In the genomic region with DNA sequence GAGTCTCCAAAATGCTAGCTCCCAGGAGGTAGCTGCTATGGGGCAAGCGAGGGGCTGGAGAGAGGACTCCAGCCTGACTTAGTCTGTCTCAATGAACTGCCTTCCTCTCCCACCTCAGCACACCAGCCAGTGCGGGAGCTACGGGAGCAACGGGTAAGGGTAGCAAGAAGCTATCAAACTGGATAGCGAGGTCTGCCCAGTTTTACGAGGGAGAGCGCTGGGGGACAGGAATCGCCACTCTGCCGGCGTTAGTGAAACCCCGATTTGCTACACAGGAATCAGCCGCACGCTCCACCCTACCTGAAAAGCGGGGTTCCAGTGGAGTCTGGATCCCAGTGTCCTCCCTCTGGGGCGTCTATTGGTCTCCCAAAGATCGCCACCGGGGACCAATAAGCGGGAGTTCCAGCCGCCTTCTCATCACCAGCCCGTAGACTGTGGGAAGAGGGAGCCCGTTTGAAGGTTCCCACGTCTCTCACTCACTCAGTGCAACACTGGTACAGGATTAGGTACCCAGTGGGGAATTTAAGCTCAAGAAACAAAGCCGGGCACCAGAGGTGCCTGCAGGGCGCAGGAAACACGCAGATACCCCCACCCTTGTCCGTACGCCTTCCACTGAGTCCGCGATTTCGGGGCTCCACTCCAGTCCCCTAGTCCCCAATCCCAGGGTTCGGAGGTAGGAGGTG, we compare ENCODE assay signal across 8 mouse cellular contexts. TPM values are rescaled to one million over a fixed set of nuclear protein-coding genes. Genes with fewer than 3 reads are reported as not detected.
A peak's percentile ranks its signal among the peaks of the same experiment; 100 is the strongest.
DNase-seq lines count a peak whose midpoint lies in the region; ATAC-seq lines count a peak whose summit lies in the region.

No protein-coding gene starts in this region.

- WGBS in heart, embryonic 12.5 days = under 1% methylated on average over 31 of the region's 31 CpGs
- 2% methylated on average over 31 of the region's 31 CpGs for WGBS in liver, embryonic 15.5 days (ENCODE audit: insufficient replicate concordance)

- no peaks in the 10 kb centered on the region for H3K36me3 ChIP-seq in heart, embryonic 12.5 days
- no peaks in the 10 kb centered on the region for H3K36me3 ChIP-seq in liver, embryonic 15.5 days (replicated peaks)

- H3K9ac ChIP-seq in heart, embryonic 12.5 days = peak overlapping the region; percentile 57
- no peak overlapping the region for H3K9ac ChIP-seq in liver, embryonic 15.5 days

- no peak overlapping the region for H3K27ac ChIP-seq in heart, embryonic 12.5 days (ENCODE audit: poor library complexity, severe bottlenecking)
- no peak overlapping the region for H3K27ac ChIP-seq in liver, embryonic 15.5 days (replicated peaks)

- H3K4me1 ChIP-seq in heart, embryonic 12.5 days (replicated peaks) = no peaks in the 10 kb centered on the region; the same call in 1 of the 2 replicates
- no peaks in the 10 kb centered on the region for H3K4me1 ChIP-seq in liver, embryonic 15.5 days (replicated peaks)

- peak overlapping the region; percentile 99 for H3K4me2 ChIP-seq in heart, embryonic 12.5 days
- peak overlapping the region; percentile 62 for H3K4me2 ChIP-seq in liver, embryonic 15.5 days

- H3K27me3 ChIP-seq in heart, embryonic 12.5 days (replicated peaks) = peaks cover 21% of the 10 kb centered on the region
- H3K27me3 ChIP-seq in liver, embryonic 15.5 days = peaks cover 50% of the 10 kb centered on the region

- peak; percentile 45; the same call in 1 of the 2 replicates for ATAC-seq in heart, embryonic 12.5 days (ENCODE audit: insufficient number of reproducible peaks, low FRiP score)
- ATAC-seq in liver, embryonic 15.5 days (ENCODE audit: insufficient read depth) = no peak

- H3K4me3 ChIP-seq in heart, embryonic 12.5 days = peak overlapping the region; percentile 62
- H3K4me3 ChIP-seq in liver, embryonic 15.5 days (replicated peaks) = peak overlapping the region; percentile 38

- peak; percentile 7 to 15 for DNase-seq in kidney, postnatal 4 days
- DNase-seq in kidney, postnatal 10 days = no peak
- DNase-seq in embryo, embryonic 10 days (ENCODE audit: low spot score) = peak; percentile 46
- no peak for DNase-seq in T-cell, adult 2 months (ENCODE audit: low spot score)
- no peak for DNase-seq in left cerebral cortex, adult 9 months (ENCODE audit: low spot score in 2 of 2)
- DNase-seq in left cerebral cortex, adult 11 months (ENCODE audit: low spot score) = no peak

- H3K9me3 ChIP-seq in heart, embryonic 12.5 days (replicated peaks) = no peaks in the 10 kb centered on the region
- no peaks in the 10 kb centered on the region for H3K9me3 ChIP-seq in liver, embryonic 15.5 days (replicated peaks)

RNA-seq across cellular contexts. Expression of a gene that starts 0.6 kb away (rescaled TPM):
- polyA plus RNA-seq in heart, embryonic 12.5 days (2016; fragmentation: Nextera tagmentation; extraction: Ambion mirVana) = 1.5 and 2.0 TPM in 2 replicates
- polyA plus RNA-seq in liver, embryonic 15.5 days (2015; fragmentation: Nextera tagmentation; extraction: Ambion mirVana) = 0.15 and 0.16 TPM in 2 replicates

Comparison
In these comparisons a context has a peak if more than half of its experiments do, and no peak if none do; other contexts are left out.
1. DNase-seq: peak in kidney, postnatal 4 days (2 of 2) and embryo, embryonic 10 days (single experiment); none in kidney, postnatal 10 days (single experiment), T-cell, adult 2 months (single experiment), left cerebral cortex, adult 9 months (0 of 2) and left cerebral cortex, adult 11 months (single experiment).